Mouse (Mus musculus) frontal cortex, postnatal 36 days (tissue): ENCODE data around the gene Gm1043.

Experiments used
- DNase-seq, 2 experiments: peaks; one replicate each; pipeline ENCODE4 v3.0.0; 2022; ENCODE audit warnings: low spot score in 2 of 2

Gm1043 gene

GRCm38 (mm10) chr5:37198011-37198688 is 113.0 kb downstream of the Gm1043 start:
- DNase-seq, result no peak

GRCm38 (mm10) chr5:37202285-37202684 is 117.1 kb downstream of the Gm1043 start:
- no peak for DNase-seq

GRCm38 (mm10) chr5:37204886-37205285 is 119.7 kb downstream of the Gm1043 start:
- DNase-seq, result no peak

- no peak for DNase-seq
Observed at GRCm38 (mm10) chr5:37205420-37205819, 120.2 kb downstream of the Gm1043 start.

- DNase-seq, result no peak
Observed at GRCm38 (mm10) chr5:37206364-37206763, 121.2 kb downstream of the Gm1043 start.

- DNase-seq, result no peak
Observed at GRCm38 (mm10) chr5:37212938-37213708, 128.0 kb downstream of the Gm1043 start.

GRCm38 (mm10) chr5:37213709-37214103 is 128.5 kb downstream of the Gm1043 start:
- DNase-seq, result no peak

GRCm38 (mm10) chr5:37214614-37215013 is 129.4 kb downstream of the Gm1043 start:
- no peak for DNase-seq

GRCm38 (mm10) chr5:37215276-37215675 is 130.1 kb downstream of the Gm1043 start:
- DNase-seq, result no peak

- DNase-seq, result no peak
Observed at GRCm38 (mm10) chr5:37219615-37220014, 134.4 kb downstream of the Gm1043 start.

- DNase-seq, result peak in 1 of 2 experiments; percentile 63
Observed at GRCm38 (mm10) chr5:37220575-37220974, 135.4 kb downstream of the Gm1043 start.

GRCm38 (mm10) chr5:37221563-37221962 is 136.4 kb downstream of the Gm1043 start:
- no peak for DNase-seq

- no peak for DNase-seq
Observed at GRCm38 (mm10) chr5:37222316-37222715, 137.1 kb downstream of the Gm1043 start.

GRCm38 (mm10) chr5:37225708-37226107 is 140.5 kb downstream of the Gm1043 start:
- no peak for DNase-seq

GRCm38 (mm10) chr5:37227956-37228680 is 142.9 kb downstream of the Gm1043 start:
- DNase-seq, result peak in 1 of 2 experiments; percentile 56

- no peak for DNase-seq
Observed at GRCm38 (mm10) chr5:37228894-37229293, 143.7 kb downstream of the Gm1043 start.

- DNase-seq, result peak in 1 of 2 experiments; percentile 86
Observed at GRCm38 (mm10) chr5:37233010-37233557, 147.9 kb downstream of the Gm1043 start.

- DNase-seq, result peak in 1 of 2 experiments; percentile 68
Observed at GRCm38 (mm10) chr5:37238654-37239053, 153.5 kb downstream of the Gm1043 start.

GRCm38 (mm10) chr5:37240550-37240949 is 155.4 kb downstream of the Gm1043 start:
- no peak for DNase-seq

GRCm38 (mm10) chr5:37241224-37241623 is 156.1 kb downstream of the Gm1043 start:
- no peak for DNase-seq

GRCm38 (mm10) chr5:37241651-37242151 is 156.5 kb downstream of the Gm1043 start, which contains the start of gene Crmp1:
Gene Crmp1, plus strand, starts transcription at chr5:37241940.
- DNase-seq, result peak; percentile 84 to 89
